Mouse (Mus musculus) right cerebral cortex, postnatal 25 days (tissue): ENCODE results near the gene H2-Q7.
A peak's percentile ranks its signal among the peaks of the same experiment; 100 is the strongest.
"Not testable (repeated sequence)": the region's sequence is repeated elsewhere in the genome, so short reads cannot be mapped to it uniquely, and the experiment has no call there.

Experiments used
- DNase-seq: peaks from one replicate; pipeline ENCODE4 v3.0.0; 2022

H2-Q7 gene

DNA sequence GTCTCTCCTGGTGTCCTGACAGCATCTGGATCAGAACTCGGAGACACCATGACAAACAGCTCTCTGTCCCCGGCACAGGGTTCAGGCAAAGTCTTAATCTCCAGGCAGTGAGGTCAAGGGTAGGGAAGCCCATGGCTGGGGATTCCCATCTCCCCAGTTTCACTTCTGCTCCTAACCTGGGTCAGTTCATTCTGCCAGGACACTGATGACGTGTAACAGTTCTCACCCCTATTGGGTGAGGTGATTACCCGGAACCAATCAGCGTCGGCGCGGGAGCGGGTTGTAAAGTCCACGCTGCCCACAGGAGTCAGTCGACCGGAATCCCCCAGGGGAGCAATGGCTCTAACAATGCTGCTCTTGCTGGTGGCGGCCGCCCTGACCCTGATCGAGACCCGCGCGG is at the start of gene H2-Q7:
TSS of gene H2-Q7 (plus strand) at position 271 of the 400 bp plus-strand sequence.
- peak; percentile 44 for DNase-seq

DNA sequence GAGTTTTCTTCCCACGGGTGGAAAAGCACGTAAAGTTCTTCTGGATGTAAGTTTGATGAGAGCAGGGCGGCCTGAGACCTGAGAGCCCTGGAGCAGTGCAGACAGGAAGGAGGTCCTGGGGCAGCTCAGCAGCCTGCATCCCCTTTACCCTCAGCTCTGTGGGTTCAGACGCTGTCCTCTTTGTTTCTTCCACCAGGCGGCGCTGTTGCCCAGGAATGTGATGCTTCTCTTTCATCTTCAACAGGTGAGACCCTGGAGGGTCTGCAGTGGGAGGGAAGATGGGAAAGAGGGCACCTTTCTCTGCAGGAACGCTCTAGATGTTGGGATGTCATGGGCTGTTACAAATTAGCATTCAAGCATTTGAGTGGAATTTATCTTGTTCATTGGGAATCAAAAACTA is 49.2 kb upstream of the H2-Q7 start:
- DNase-seq: not testable (repeated sequence)

DNA sequence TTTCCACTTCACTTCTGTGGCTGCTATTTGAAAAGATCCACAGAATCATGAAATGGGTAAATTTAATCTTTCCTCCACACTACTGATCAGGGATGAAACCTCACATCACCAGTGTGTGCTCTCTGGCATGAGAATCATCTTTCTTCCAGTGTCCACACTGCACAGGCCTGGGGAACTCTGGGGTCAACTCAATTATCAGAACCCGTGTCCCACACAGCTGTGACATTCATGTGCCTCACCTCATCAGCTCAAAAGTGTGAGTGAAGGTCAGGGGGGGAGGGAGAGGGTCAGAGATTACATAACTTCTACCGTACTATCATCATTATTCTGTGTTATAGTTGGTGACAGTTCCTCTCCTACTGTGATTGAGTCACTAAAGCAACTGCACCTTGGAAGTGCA is 46.3 kb upstream of the H2-Q7 start:
- not testable (repeated sequence) for DNase-seq

DNA sequence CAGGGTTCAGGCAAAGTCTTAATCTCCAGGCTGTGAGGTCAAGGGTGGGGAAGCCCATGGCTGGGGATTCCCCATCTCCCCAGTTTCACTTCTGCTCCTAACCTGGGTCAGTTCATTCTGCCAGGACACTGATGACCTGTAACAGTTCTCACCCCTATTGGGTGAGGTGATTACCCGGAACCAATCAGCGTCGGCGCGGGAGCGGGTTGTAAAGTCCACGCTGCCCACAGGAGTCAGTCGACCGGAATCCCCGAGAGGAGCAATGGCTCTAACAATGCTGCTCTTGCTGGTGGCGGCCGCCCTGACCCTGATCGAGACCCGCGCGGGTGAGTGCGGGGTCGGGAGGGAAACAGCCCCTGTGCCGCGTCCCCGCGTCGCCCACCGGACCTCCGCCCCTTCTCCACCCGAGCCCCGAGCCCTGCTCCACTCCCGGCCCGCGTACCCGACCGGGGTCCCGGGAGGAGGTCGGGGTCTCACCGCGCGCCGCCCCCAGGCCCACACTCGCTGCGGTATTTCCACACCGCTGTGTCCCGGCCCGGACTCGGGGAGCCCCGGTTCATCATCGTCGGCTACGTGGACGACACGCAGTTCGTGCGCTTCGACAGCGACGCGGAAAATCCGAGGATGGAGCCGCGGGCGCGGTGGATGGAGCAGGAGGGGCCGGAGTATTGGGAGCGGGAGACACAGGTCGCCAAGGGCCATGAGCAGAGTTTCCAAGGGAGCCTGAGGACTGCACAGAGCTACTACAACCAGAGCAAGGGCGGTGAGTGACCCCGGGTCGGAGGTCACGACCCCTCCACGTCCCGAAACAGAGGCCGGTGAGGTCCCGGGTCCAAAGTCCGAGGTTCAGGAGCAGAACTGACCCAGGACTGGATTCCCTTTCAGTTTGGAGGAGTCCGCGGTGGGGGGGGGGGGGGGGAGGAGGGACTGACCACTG is 44.8 kb upstream of the H2-Q7 start:
- DNase-seq: not testable (repeated sequence)

DNA sequence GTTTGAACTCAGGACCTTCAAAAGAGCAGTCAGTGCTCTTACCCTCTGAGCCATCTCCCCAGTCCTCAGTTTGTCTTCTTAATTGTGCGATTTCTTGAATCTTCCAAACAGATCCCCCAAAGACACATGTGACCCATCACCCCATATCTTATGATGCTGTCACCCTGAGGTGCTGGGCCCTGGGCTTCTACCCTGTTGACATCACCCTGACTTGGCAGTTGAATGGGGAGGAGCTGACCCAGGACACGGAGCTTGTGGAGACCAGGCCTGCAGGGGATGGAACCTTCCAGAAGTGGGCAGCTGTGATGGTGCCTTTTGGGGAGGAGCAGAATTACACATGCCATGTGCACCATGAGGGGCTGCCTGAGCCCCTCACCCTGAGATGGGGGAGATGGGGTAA is 42.0 kb upstream of the H2-Q7 start:
- not testable (repeated sequence) for DNase-seq

DNA sequence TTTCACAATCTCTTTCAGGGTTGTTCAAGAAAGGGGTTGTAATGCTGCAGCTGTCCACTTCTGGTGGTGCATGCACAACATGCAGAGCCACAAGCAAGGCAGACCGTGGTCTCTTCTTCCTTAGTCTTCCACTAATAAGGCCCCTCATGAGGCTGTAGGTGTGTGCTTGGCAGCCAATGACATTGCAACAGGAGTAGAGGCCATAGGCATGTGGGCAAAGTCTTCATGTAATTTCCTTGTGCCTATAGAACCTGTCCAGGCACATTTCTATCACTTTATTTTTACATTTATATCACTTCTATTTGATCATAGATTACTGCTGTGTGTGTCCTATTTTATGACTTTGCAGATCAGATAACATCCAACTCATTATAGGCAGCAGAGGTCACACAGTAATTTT is 25.9 kb upstream of the H2-Q7 start:
- not testable (repeated sequence) for DNase-seq

DNA sequence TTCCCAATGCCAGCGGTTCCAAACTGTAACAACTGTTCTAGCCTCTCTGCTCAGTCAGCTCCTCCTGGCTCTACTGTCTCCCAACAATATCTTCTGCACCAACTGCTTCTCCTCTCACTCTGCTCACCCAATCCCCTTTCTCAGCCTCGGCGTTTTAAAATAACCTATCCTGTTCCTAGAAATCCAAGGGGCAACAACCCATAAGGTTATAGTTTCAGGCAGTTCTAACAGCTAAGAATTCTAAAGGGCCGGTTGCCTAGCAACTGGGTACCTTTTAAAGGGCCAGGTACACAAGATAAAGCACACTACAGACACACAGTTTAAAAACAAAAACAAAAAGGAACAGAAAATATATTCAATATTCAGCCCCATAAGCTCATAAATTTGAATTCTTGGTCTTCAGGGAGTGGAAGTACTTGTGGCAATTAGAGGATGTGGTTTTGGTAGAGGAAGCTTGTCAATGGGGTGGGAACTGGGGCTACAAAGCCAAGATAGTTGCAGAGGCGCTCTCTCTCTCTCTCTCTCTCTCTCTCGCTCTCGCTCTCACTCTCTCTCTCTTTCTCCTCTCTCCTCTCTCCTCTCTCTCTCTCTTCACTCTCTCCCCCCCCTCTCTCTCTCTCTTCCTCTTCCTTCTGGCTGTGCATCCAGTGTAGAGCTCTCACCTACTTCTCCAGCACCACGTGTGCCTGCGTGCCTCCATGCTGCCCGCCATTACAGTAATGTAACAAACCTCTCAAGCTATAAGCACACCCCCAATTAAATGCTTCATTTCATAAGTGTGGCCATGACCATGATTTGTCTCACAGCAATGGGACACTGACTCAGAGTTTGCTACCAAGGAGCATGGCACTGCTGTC is 23.5 kb upstream of the H2-Q7 start:
- not testable (repeated sequence) for DNase-seq

DNA sequence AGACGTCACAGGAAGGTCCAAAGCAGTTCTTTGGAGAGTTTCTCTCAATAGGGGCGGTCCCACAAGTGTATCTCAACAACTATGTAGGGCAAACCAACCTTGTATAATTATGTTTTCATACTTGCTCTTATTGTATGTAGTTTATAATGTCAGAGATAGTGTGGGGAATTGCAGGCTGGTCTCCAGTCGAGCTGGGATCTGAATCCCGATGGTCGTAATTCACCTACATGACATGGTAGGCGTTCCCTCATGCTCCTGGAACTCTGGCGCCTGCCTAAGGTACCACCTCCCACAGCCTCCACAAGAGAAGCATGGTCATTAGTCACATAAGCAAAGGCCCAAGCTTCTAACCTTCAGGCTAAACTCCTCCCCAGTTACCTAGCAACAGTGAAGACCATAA is 20.2 kb upstream of the H2-Q7 start:
- no peak for DNase-seq

DNA sequence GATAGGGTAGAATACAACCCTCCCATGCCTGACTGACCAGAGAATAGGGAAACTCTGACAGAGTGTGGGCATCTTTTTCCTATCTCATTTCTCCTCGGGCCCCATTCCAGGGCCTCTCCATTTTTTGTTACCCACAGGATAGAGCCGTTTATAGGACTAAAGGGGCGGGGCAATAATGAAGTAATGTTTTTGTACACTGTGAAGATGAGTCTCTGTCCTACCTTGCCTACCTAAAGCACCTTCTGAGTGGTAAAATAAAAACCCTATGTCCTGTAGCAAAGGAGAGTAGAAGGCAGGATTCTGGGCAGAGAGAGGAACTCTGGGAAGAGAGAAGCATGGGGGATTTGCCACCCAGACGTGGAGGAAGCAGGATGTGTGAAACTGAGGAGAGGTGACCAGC is 19.4 kb upstream of the H2-Q7 start:
- not testable (repeated sequence) for DNase-seq

DNA sequence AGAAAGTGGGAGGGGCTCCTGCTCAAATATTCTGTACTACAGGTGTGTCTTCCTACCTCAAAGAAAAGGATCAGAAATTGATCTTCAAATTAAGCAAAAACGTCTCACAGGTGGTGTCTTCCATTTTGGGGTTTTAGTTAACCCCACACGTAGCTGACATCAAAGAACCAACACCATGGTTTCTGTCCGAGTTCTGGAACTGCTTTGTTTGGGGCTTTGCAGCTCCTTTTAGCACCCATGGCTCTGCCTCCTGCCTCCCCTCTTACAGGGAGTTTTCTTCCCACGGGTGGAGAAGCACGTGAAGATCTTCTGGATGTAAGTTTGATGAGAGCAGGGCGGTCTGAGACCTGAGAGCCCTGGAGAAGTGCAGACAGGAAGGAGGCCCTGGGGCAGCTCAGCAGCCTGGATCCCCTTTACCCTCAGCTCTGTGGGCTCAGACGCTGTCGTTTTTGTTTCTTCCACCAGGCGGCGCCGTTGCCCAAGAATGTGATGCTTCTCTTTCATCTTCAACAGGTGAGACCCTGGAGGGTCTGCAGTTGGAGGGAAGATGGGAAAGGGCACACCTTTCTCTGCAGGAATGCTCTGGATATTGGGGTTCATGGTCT is 18.6 kb upstream of the H2-Q7 start:
- DNase-seq: not testable (repeated sequence)

DNA sequence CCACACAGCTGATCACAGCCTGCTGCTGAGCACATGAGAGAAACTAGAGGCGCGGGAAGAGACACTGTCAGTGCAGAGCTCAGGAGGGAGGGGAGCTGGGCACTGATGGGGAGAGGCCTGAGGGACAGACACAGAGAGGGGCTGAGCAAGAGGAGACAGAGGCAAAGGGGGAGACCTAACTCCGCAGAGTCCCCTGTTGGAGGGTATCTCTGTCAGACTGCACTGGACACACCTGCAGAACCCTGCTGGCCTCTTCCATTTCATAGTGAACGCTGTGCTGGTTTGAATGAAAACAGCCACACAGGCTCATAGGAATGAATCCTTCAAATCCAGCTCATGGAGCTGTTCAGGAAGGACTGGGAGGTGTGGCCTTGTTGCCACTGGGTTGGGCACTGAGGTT is 17.6 kb upstream of the H2-Q7 start:
- DNase-seq: not testable (repeated sequence)

DNA sequence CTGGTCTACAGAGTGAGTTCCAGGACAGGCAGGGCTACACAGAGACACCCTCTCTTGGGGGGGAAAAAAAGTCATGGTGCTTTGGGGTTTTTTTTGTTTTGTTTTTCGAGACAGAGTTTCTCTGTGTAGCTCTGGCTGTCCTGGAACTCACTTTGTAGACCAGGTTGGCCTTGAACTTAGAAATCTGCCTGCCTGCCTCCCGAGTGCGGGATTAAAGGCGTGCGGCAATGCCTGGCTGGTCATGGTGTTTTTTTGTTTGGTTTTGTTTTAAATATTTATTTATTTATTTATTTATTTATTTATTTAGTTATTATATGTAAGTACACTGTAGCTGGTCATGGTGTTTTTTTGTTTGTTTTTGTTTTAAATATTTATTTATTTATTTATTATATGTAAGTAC is 16.6 kb upstream of the H2-Q7 start:
- not testable (repeated sequence) for DNase-seq

DNA sequence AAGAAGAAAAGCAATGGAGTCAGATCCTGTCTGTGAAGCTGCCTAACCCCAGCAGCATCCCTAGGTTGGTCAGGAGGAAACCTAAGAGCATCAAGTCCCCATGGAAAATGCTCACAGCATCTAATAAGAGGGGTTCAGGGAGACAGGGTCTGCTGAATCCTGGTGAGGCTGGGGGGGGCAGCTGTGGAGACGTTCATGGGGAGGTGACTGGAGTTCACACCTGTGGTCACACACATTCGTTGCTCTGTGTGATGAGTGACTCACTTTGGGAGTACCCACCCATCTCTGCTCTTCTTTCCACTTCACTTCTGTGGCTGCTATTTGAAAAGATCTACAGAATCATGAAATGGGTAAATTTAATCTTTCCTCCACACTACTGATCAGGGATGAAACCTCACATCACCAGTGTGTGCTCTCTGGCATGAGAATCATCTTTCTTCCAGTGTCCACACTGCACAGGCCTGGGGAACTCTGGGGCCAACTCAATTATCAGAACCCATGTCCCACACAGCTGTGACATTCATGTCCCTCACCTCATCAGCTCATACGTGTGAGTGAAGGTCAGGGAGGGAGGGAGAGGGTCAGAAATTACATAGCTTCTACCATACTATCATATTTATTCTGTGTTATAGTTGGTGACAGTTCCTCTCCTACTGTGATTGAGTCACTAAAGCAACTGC is 15.7 kb upstream of the H2-Q7 start:
- not testable (repeated sequence) for DNase-seq

DNA sequence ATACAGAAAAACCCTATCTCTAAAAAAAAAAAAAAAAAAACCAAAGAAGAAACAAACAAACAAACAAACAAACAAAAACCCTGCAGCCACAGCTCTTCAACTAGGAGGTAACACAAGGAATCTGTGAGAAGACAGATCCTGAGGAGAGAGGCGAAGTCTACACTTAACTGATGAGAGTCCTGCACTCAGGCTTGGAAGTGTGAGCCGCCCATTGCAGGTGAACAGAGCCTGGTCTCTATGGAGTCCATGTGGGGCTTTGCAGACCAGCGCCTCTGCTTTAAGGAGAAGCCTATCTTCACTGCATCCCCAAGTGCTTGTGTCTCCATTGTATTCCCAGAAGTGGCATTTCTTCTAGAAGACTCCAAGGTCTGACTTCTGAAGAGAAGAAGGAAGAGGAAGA is 14.8 kb upstream of the H2-Q7 start:
- not testable (repeated sequence) for DNase-seq

DNA sequence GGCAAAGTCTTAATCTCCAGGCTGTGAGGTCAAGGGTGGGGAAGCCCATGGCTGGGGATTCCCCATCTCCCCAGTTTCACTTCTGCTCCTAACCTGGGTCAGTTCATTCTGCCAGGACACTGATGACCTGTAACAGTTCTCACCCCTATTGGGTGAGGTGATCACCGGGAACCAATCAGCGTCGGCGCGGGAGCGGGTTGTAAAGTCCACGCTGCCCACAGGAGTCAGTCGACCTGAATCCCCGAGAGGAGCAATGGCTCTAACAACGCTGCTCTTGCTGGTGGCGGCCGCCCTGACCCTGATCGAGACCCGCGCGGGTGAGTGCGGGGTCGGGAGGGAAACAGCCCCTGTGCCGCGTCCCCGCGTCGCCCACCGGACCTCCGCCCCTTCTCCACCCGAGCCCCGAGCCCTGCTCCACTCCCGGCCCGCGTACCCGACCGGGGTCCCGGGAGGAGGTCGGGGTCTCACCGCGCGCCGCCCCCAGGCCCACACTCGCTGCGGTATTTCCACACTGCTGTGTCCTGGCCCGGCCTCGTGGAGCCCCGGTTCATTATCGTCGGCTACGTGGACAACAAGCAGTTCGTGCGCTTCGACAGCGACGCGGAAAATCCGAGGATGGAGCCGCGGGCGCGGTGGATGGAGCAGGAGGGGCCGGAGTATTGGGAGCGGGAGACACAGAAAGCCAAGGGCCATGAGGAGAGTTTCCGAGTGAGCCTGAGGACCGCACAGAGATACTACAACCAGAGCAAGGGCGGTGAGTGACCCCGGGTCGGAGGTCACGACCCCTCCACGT is 14.1 kb upstream of the H2-Q7 start, which contains the start of gene H2-Q6:
TSS of gene H2-Q6 (plus strand) at position 227 of the 793 bp plus-strand sequence.
- DNase-seq: not testable (repeated sequence)

DNA sequence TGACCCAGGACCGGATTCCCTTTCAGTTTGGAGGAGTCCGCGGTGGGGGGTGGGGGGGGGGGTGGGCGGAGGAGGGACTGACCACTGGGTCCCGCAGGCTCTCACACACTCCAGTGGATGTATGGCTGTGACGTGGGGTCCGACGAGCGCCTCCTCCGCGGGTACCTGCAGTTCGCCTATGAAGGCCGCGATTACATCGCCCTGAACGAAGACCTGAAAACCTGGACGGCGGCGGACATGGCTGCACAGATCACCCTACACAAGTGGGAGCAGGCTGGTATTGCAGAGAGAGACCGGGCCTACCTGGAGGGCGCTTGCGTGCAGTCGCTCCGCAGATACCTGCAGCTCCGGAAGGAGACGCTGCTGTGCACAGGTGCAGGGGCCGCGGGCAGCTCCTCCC is 13.5 kb upstream of the H2-Q7 start:
- not testable (repeated sequence) for DNase-seq

DNA sequence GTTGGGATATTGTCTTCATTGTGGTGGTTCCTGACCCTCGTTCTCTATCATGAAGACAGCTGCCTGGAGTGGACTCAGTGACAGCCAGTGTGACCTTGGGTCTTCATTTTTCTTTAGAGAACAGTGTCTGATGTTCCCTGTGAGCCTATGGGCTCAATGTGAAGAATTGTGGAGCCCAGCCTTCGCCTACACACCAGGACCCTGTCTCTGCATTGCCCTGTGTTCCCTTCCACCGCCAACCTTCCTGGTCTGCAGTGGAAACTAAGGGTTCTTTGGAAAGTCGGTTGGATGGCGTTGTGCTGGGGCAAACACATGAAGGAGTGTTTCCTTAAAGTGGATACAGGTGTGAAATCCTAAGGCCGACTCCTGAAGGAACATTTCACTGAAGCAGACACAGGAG is 10.1 kb upstream of the H2-Q7 start:
- DNase-seq: not testable (repeated sequence)

DNA sequence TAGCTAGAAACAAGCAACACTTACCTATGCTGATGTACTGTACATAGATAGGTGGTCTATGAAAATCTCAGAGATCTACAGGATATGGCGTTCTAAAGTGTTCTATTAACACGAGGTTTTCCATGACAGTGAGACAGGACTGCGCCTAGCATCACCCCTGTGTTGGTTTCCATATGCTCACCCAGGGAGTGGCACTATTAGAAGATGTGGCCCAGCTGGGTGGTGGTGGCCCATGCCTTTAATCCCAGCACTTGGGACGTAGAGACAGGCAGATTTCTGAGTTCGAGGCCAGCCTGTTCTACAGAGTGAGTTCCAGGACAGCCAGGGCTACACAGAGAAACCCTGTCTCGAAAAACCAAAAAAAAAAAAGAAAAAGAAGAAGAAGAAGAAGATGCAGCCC is 8.3 kb upstream of the H2-Q7 start:
- not testable (repeated sequence) for DNase-seq

DNA sequence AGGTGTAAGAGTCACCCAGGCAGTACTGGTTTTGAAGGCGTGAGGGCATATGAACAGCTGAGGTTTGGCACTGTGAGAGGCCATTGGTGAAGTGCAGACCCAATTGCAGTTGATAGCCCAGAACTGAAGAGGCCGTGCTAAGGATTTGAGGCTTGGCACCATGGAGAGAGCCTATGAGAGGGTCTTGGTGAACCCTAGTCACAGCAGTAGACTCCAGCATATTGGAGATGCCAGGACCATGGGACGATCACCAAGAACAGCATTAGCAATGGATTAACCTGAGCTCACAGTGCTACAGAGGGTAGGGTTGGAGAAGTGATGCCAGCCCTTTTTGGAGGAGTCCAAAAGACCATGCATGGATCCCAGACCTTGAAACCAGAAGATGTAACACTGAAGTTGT is 6.8 kb upstream of the H2-Q7 start:
- not testable (repeated sequence) for DNase-seq

DNA sequence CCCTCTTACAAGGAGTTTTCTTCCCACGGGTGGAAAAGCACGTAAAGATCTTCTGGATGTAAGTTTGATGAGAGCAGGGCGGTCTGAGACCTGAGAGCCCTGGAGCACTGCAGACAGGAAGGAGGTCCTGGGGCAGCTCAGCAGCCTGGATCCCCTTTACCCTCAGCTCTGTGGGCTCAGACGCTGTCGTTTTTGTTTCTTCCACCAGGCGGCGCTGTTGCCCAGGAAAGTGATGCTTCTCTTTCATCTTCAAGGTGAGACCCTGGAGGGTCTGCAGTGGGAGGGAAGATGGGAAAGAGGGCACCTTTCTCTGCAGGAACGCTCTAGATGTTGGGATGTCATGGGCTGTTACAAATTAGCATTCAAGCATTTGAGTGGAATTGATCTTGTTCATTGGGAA is 4.1 kb upstream of the H2-Q7 start:
- not testable (repeated sequence) for DNase-seq

DNA sequence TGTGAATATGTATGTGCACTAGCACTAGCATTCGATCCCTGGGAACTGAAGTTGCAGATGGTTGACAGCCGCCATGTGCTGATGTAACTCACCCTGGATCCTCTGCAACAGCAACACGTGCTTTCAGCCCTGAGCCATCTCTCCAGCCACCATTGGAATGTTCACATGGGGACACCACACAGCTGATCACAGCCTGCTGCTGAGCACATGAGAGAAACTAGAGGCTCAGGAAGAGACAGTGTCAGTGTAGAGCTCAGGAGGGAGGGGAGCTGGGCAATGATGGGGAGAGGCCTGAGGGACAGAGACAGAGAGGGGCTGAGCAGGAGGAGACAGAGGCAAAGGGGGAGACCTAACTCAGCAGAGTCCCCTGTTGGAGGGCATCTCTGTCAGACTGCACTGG is 3.4 kb upstream of the H2-Q7 start:
- not testable (repeated sequence) for DNase-seq
